Mouse (Mus musculus): ENCODE measurements at regions not wholly inside any gene's neighbourhood (a gene's known extent, or its start where the extent isn't known, plus 50 kb on each side); places are given as distances from the start of the nearest gene placed in this dataset.

- no peak for DNase-seq (ENCODE audit: low spot score in 2 of 2)
Observed at GRCm38 (mm10) chr13:107880551-107880950, 163.7 kb upstream of the Smim15 start.

GRCm38 (mm10) chr13:107879535-107879934 is 164.7 kb upstream of the Smim15 start:
- no peak for DNase-seq (ENCODE audit: low spot score in 2 of 2)

- peak in 1 of 2 experiments; percentile 7 for DNase-seq (ENCODE audit: low spot score in 2 of 2)
Observed at GRCm38 (mm10) chr13:107878980-107879379, 165.3 kb upstream of the Smim15 start.

GRCm38 (mm10) chr13:107873244-107873667 is 171.0 kb upstream of the Smim15 start:
- DNase-seq (ENCODE audit: low spot score in 2 of 2), result no peak

- DNase-seq (ENCODE audit: low spot score in 2 of 2), result no peak
Observed at GRCm38 (mm10) chr13:107872574-107872973, 171.7 kb upstream of the Smim15 start.

GRCm38 (mm10) chr13:107872137-107872536 is 172.1 kb upstream of the Smim15 start:
- no peak for DNase-seq (ENCODE audit: low spot score in 2 of 2)

GRCm38 (mm10) chr13:107868906-107869305 is 175.3 kb upstream of the Smim15 start:
- DNase-seq (ENCODE audit: low spot score in 2 of 2), result peak in 1 of 2 experiments; percentile 18

GRCm38 (mm10) chr13:107866825-107867224 is 177.4 kb upstream of the Smim15 start:
- DNase-seq (ENCODE audit: low spot score in 2 of 2), result no peak

GRCm38 (mm10) chr13:107862793-107863654 is 181.2 kb upstream of the Smim15 start:
- no peak for DNase-seq (ENCODE audit: low spot score in 2 of 2)

- no peak for DNase-seq (ENCODE audit: low spot score in 2 of 2)
Observed at GRCm38 (mm10) chr13:107861384-107862134, 182.7 kb upstream of the Smim15 start.

GRCm38 (mm10) chr13:107857043-107857755 is 187.0 kb upstream of the Smim15 start:
- DNase-seq (ENCODE audit: low spot score in 2 of 2), result no peak

- no peak for DNase-seq (ENCODE audit: low spot score in 2 of 2)
Observed at GRCm38 (mm10) chr13:107850907-107851560, 193.2 kb upstream of the Smim15 start.

- no peak for DNase-seq (ENCODE audit: low spot score in 2 of 2)
Observed at GRCm38 (mm10) chr13:107848871-107849270, 195.4 kb upstream of the Smim15 start.

GRCm38 (mm10) chr13:107847179-107848012 is 196.8 kb upstream of the Smim15 start:
- DNase-seq (ENCODE audit: low spot score in 2 of 2), result no peak

- DNase-seq (ENCODE audit: low spot score in 2 of 2), result no peak
Observed at GRCm38 (mm10) chr13:107846621-107847178, 197.5 kb upstream of the Smim15 start.

- no peak for DNase-seq (ENCODE audit: low spot score in 2 of 2)
Observed at GRCm38 (mm10) chr13:107845838-107846237, 198.4 kb upstream of the Smim15 start.

GRCm38 (mm10) chr13:107844085-107844484 is 200.2 kb upstream of the Smim15 start:
- DNase-seq (ENCODE audit: low spot score in 2 of 2), result no peak

GRCm38 (mm10) chr13:107838126-107838715 is 206.0 kb upstream of the Smim15 start:
- peak; percentile 35 to 42 for DNase-seq (ENCODE audit: low spot score in 2 of 2)

GRCm38 (mm10) chr13:107837206-107837952 is 206.9 kb upstream of the Smim15 start:
- peak in 1 of 2 experiments; percentile 16 for DNase-seq (ENCODE audit: low spot score in 2 of 2)
